Mouse (Mus musculus) hindbrain, embryonic 14.5 days (tissue): ENCODE results near the gene Fads2. TPM values are rescaled to one million over a fixed set of nuclear protein-coding genes. Genes with fewer than 3 reads are reported as not detected.

Experiments used
- ATAC-seq: fragments of 200-750 bp; cut with Nextera tagmentation; 2 replicates; pipeline ENCODE4 v1.8.0; 2017; ENCODE audit warnings: moderate number of reproducible peaks, mild to moderate bottlenecking, moderate TSS enrichment, moderate library complexity; ENCODE audit not compliant: low FRiP score
- DNase-seq: peaks from one replicate; pipeline ENCODE4 v3.0.0-alpha.2; 2015; ENCODE audit warnings: low spot score
- H3K27ac ChIP-seq: fragments of 300-500 bp; sonication (generic); 2 replicates; pipeline ENCODE4 v1.5.1; 2014; ENCODE audit warnings: mild to moderate bottlenecking, moderate library complexity
- H3K27me3 ChIP-seq: fragments of 300-500 bp; sonication (generic); 2 replicates; pipeline ENCODE4 v1.6.1; 2014; ENCODE audit warnings: mild to moderate bottlenecking, low read length, mixed read lengths; ENCODE audit not compliant: control insufficient read depth, insufficient read depth
- H3K36me3 ChIP-seq: fragments of 300-500 bp; sonication (generic); replicated peaks from 2 replicates; pipeline ENCODE4 v1.6.1; 2014; ENCODE audit not compliant: control insufficient read depth, insufficient read depth
- H3K4me1 ChIP-seq: fragments of 300-500 bp; sonication (generic); replicated peaks from 2 replicates; pipeline ENCODE4 v1.6.1; 2014; ENCODE audit warnings: antibody characterized with exemption, low read length, mixed read lengths; ENCODE audit not compliant: control insufficient read depth, insufficient read depth
- H3K4me2 ChIP-seq: fragments of 300-500 bp; sonication (generic); replicated peaks from 2 replicates; pipeline ENCODE4 v1.6.1; 2014; ENCODE audit warnings: mild to moderate bottlenecking, moderate library complexity
- H3K4me3 ChIP-seq: fragments of 300-500 bp; sonication (generic); replicated peaks from 2 replicates; pipeline ENCODE4 v1.5.1; 2014; ENCODE audit warnings: mild to moderate bottlenecking, low read length
- H3K9ac ChIP-seq: fragments of 300-500 bp; sonication (generic); 2 replicates; pipeline ENCODE4 v1.6.1; 2014
- H3K9me3 ChIP-seq: fragments of 300-500 bp; sonication (generic); 2 replicates; pipeline ENCODE4 v1.6.1; 2016; ENCODE audit warnings: low read length; ENCODE audit not compliant: control insufficient read depth
- WGBS: fragments of 180-500 bp; shearing (Covaris S2); extraction: QIAGEN DNeasy Blood & Tissue Kit; methylation state at CpG from one replicate; pipeline ENCODE4 v1.1.7; 2014; 5-methylcytosine and 5-hydroxymethylcytosine counted together
- polyA plus RNA-seq: library from polyadenylated mRNA; unstranded; fragments of >200 nt; fragmentation: Nextera tagmentation; extraction: Ambion mirVana; gene quantifications from 2 replicates; pipeline ENCODE4 v1.2.1, GENCODE M21; 2014

Fads2 gene
- polyA plus RNA-seq, 1 experiment from 2014 or later, result 70.5 TPM

GRCm38 (mm10) chr19:10093829-10094228, 7.7 kb downstream of the Fads2 start:
- DNase-seq (no peak), ATAC-seq (no peak)
- Histone ChIP-seq H3K36me3 (peaks cover 82% of the 10 kb centered on the region), H3K4me3 (no peak overlapping the region), H3K4me1 (peaks cover 44% of the 10 kb centered on the region), H3K4me2 (no peak overlapping the region), H3K27ac (no peak overlapping the region), H3K27me3 (no peaks in the 10 kb centered on the region), H3K9me3 (no peaks in the 10 kb centered on the region), H3K9ac (no peak overlapping the region)
- WGBS, result 80% methylated on average over 4 of the region's 4 CpGs

DNA sequence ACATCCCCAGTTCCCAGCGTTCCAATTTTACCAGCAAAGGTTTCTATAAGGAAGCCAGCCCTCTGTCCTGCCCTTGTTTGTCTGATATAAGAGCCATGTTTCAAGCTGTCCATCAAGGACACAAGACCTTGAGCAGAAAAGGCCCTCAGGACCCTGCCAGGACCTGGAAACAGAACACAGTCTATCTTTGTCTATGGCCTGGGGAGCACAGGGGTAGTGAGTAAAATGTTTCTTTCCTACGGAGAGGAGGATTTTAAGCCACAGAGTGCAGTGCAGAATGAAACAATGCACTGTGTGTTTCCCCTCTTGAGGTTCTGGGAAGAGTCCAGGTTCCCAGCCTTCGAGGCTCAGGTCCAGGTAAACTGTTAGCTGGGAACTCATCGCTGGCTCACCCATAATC, 14.6 kb downstream of the Fads2 start:
- no peak overlapping the region for H3K9ac ChIP-seq
- H3K4me1 ChIP-seq, result no peaks in the 10 kb centered on the region
- H3K9me3 ChIP-seq, result no peaks in the 10 kb centered on the region
- no peaks in the 10 kb centered on the region for H3K27me3 ChIP-seq
- H3K4me3 ChIP-seq, result no peak overlapping the region
- 85% methylated on average over 4 of the region's 4 CpGs for WGBS
- no peak overlapping the region for H3K27ac ChIP-seq
- no peak overlapping the region for H3K4me2 ChIP-seq
- DNase-seq (no peak), ATAC-seq (no peak)
- H3K36me3 ChIP-seq, result peaks cover 100% of the 10 kb centered on the region

- peaks cover 100% of the 10 kb centered on the region for H3K36me3 ChIP-seq
- H3K9ac ChIP-seq, result no peak overlapping the region
- H3K27me3 ChIP-seq, result no peaks in the 10 kb centered on the region
- DNase-seq (no peak), ATAC-seq (no peak)
- H3K4me2 ChIP-seq, result no peak overlapping the region
- no peak overlapping the region for H3K4me3 ChIP-seq
- 86% methylated on average over 9 of the region's 9 CpGs for WGBS
- H3K4me1 ChIP-seq, result no peaks in the 10 kb centered on the region
- no peak overlapping the region for H3K27ac ChIP-seq
- H3K9me3 ChIP-seq, result no peaks in the 10 kb centered on the region
Measured at GRCm38 (mm10) chr19:10085454-10085853, 16.1 kb downstream of the Fads2 start.

DNA sequence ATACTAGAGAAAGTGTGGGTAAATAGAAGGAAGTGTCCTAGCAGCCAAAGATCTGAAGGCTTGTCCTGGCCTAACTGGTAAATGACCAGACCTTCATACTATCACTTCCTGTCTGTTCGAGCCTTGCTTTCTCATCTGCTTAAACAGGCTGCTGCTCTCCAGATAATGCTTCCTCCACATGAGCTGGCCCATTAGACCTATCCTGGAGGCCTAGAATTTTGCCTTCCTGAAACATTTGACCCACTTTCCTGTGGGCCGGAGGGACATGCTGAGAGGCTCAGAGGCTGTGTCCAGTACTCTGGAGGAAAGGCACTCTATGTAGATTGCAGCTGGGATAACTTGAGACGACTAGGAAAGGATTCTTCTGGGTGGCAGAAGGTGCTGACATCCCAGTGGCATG, 19.4 kb downstream of the Fads2 start:
- WGBS, result 89% methylated on average over 3 of the region's 3 CpGs
- Histone ChIP-seq H3K9ac (no peak overlapping the region), H3K36me3 (peaks cover 100% of the 10 kb centered on the region), H3K9me3 (no peaks in the 10 kb centered on the region), H3K4me1 (no peaks in the 10 kb centered on the region), H3K4me2 (no peak overlapping the region), H3K4me3 (no peak overlapping the region), H3K27me3 (no peaks in the 10 kb centered on the region), H3K27ac (no peak overlapping the region)
- no peak for ATAC-seq
- DNase-seq, result no peak

DNA sequence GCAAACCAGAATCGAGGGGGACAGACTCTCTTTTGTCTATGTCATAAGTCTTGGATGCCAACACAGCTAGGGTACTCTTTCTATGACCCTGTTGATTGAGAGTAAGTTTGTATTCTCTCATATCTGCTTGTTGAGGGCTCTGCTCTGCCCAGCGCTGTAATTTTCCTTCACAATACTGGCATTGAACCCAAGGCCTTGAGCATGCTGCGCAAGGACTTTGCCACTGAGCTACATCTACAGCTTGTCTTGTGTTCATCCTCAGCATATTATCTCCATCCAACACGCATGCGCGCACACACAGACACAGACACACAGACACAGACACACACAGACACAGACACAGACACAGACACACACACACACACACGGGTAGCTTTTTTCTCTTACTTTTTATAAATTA, 21.2 kb downstream of the Fads2 start:
- Histone ChIP-seq H3K9me3 (no peaks in the 10 kb centered on the region), H3K4me3 (no peak overlapping the region), H3K9ac (no peak overlapping the region), H3K27ac (no peak overlapping the region), H3K36me3 (peaks cover 99% of the 10 kb centered on the region), H3K27me3 (no peaks in the 10 kb centered on the region), H3K4me1 (no peaks in the 10 kb centered on the region), H3K4me2 (no peak overlapping the region)
- no peak for DNase-seq
- WGBS, result 97% methylated on average over 7 of the region's 7 CpGs
- no peak for ATAC-seq

GRCm38 (mm10) chr19:10078392-10078791, 23.2 kb downstream of the Fads2 start:
- no peaks in the 10 kb centered on the region for H3K9me3 ChIP-seq
- no peak overlapping the region for H3K9ac ChIP-seq
- H3K27me3 ChIP-seq, result no peaks in the 10 kb centered on the region
- ATAC-seq (no peak; the same call in 1 of the 2 replicates), DNase-seq (no peak)
- no peak overlapping the region for H3K4me3 ChIP-seq
- no peaks in the 10 kb centered on the region for H3K4me1 ChIP-seq
- WGBS, result 89% methylated on average over 6 of the region's 6 CpGs
- H3K27ac ChIP-seq, result no peak overlapping the region
- H3K4me2 ChIP-seq, result no peak overlapping the region
- H3K36me3 ChIP-seq, result peaks cover 99% of the 10 kb centered on the region

- WGBS, result 97% methylated on average over 5 of the region's 5 CpGs
- Histone ChIP-seq H3K4me1 (no peaks in the 10 kb centered on the region), H3K27me3 (no peaks in the 10 kb centered on the region), H3K4me3 (no peak overlapping the region), H3K9ac (no peak overlapping the region), H3K4me2 (no peak overlapping the region), H3K27ac (no peak overlapping the region), H3K36me3 (peaks cover 99% of the 10 kb centered on the region), H3K9me3 (no peaks in the 10 kb centered on the region)
- no peak for ATAC-seq
- DNase-seq, result no peak
Measured at GRCm38 (mm10) chr19:10073145-10073544, 28.4 kb downstream of the Fads2 start.

- Histone ChIP-seq H3K9ac (no peak overlapping the region), H3K4me3 (no peak overlapping the region), H3K9me3 (no peaks in the 10 kb centered on the region), H3K27me3 (no peaks in the 10 kb centered on the region), H3K4me1 (no peaks in the 10 kb centered on the region), H3K36me3 (peaks cover 100% of the 10 kb centered on the region), H3K27ac (peak overlapping the region; percentile 47), H3K4me2 (no peak overlapping the region)
- WGBS, result 40% methylated on average over 4 of the region's 4 CpGs
- ATAC-seq (no peak), DNase-seq (no peak)
Measured at GRCm38 (mm10) chr19:10071892-10072291, 29.7 kb downstream of the Fads2 start.

DNA sequence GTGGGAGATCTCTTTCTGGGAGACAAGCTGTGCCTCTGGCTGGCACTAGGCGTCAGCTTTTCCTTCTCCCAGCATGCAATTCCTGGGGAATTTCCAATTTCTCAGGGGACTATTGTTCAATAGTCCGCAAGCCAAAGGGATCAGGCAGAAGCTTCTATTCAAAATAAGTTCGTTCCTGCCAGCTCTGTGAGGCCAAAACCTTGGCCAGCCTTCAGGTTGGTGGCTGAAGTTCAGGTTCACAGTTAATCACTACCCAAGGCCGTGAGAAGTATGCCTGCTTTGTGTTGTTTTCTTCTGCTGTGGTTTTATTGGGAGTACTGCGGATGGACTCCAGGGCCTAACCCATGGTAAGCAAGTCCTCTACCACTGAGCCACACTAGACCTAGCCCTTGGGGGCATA, 30.4 kb downstream of the Fads2 start:
- Histone ChIP-seq H3K4me2 (no peak overlapping the region), H3K4me1 (no peaks in the 10 kb centered on the region), H3K36me3 (peaks cover 100% of the 10 kb centered on the region), H3K27ac (peak overlapping the region; percentile 47), H3K9ac (no peak overlapping the region), H3K9me3 (no peaks in the 10 kb centered on the region), H3K4me3 (no peak overlapping the region), H3K27me3 (no peaks in the 10 kb centered on the region)
- DNase-seq (peak; percentile 36), ATAC-seq (peak; percentile 60; the same call in 1 of the 2 replicates)
- 69% methylated on average over 5 of the region's 5 CpGs for WGBS
